Mouse (Mus musculus) embryonic facial prominence, embryonic 14.5 days (tissue): ENCODE measurements around the gene Cntn2. TPM values are rescaled to one million over a fixed set of nuclear protein-coding genes. Genes with fewer than 3 reads are reported as not detected.

Source experiments
- ATAC-seq: fragments of 200-750 bp; cut with Nextera tagmentation; 2 replicates; pipeline ENCODE4 v1.8.0; 2017; ENCODE audit warnings: low read depth, moderate number of reproducible peaks, moderate TSS enrichment
- DNase-seq: peaks from one replicate; pipeline ENCODE4 v3.0.0-alpha.2; 2015; ENCODE audit warnings: low spot score
- H3K27ac ChIP-seq: fragments of 300-500 bp; sonication (generic); replicated peaks from 2 replicates; pipeline ENCODE4 v1.5.1; 2014; ENCODE audit warnings: low read depth, mild to moderate bottlenecking, low read length, moderate library complexity
- H3K27me3 ChIP-seq: fragments of 300-500 bp; sonication (generic); replicated peaks from 2 replicates; pipeline ENCODE4 v1.6.1; 2014; ENCODE audit warnings: low read length; ENCODE audit not compliant: control insufficient read depth, insufficient read depth
- H3K36me3 ChIP-seq: fragments of 300-500 bp; sonication (generic); 2 replicates; pipeline ENCODE4 v1.6.1; 2014; ENCODE audit warnings: low read length, mixed read lengths; ENCODE audit not compliant: control insufficient read depth, insufficient read depth
- H3K4me1 ChIP-seq: fragments of 300-500 bp; sonication (generic); 2 replicates; pipeline ENCODE4 v1.6.1; 2014; ENCODE audit warnings: antibody characterized with exemption, low read length; ENCODE audit not compliant: control insufficient read depth, insufficient read depth
- H3K4me2 ChIP-seq: fragments of 300-500 bp; sonication (generic); 2 replicates; pipeline ENCODE4 v1.6.1; 2014; ENCODE audit warnings: low read depth, mild to moderate bottlenecking, low read length, moderate library complexity, mixed read lengths
- H3K4me3 ChIP-seq: fragments of 300-500 bp; sonication (generic); 2 replicates; pipeline ENCODE4 v1.5.1; 2014; ENCODE audit warnings: low read depth, mild to moderate bottlenecking, low read length
- H3K9ac ChIP-seq: fragments of 300-500 bp; sonication (generic); 2 replicates; pipeline ENCODE4 v1.6.1; 2014; ENCODE audit warnings: low read depth, mild to moderate bottlenecking, low read length, moderate library complexity, mixed read lengths
- H3K9me3 ChIP-seq: fragments of 300-500 bp; sonication (generic); 2 replicates; pipeline ENCODE4 v1.6.1; 2016; ENCODE audit warnings: low read length; ENCODE audit not compliant: control insufficient read depth
- WGBS: fragments of 180-500 bp; shearing (Covaris S2); extraction: QIAGEN DNeasy Blood & Tissue Kit; methylation state at CpG from one replicate; pipeline ENCODE4 v1.1.7; 2014; 5-methylcytosine and 5-hydroxymethylcytosine counted together
- polyA plus RNA-seq: library from polyadenylated mRNA; unstranded; fragments of >200 nt; fragmentation: Nextera tagmentation; extraction: Ambion mirVana; gene quantifications from 2 replicates; pipeline ENCODE4 v1.2.1, GENCODE M21; 2014

The Cntn2 gene
- polyA plus RNA-seq, 1 experiment from 2014 or later, result 3.6 TPM

GRCm38 (mm10) chr1:132512106-132512505, 30.9 kb downstream of the Cntn2 start:
- DNase-seq, result no peak
- H3K4me2 ChIP-seq, result no peak overlapping the region
- H3K9me3 ChIP-seq, result no peaks in the 10 kb centered on the region
- H3K4me3 ChIP-seq, result no peak overlapping the region
- no peaks in the 10 kb centered on the region for H3K27me3 ChIP-seq
- H3K4me1 ChIP-seq, result no peaks in the 10 kb centered on the region
- no peak for ATAC-seq
- no peak overlapping the region for H3K27ac ChIP-seq
- H3K9ac ChIP-seq, result no peak overlapping the region
- peaks cover 11% of the 10 kb centered on the region for H3K36me3 ChIP-seq
- WGBS, result 73% methylated on average over 8 of the region's 8 CpGs

GRCm38 (mm10) chr1:132511521-132511920, 31.5 kb downstream of the Cntn2 start:
- DNase-seq (no peak), ATAC-seq (no peak)
- Histone ChIP-seq H3K27me3 (no peaks in the 10 kb centered on the region), H3K9me3 (no peaks in the 10 kb centered on the region), H3K4me3 (no peak overlapping the region), H3K4me2 (no peak overlapping the region), H3K36me3 (peaks cover 16% of the 10 kb centered on the region), H3K27ac (no peak overlapping the region), H3K9ac (no peak overlapping the region), H3K4me1 (no peaks in the 10 kb centered on the region)
- 64% methylated on average over 8 of the region's 8 CpGs for WGBS

GRCm38 (mm10) chr1:132509771-132510170, 33.3 kb downstream of the Cntn2 start:
- Histone ChIP-seq H3K4me2 (no peak overlapping the region), H3K27ac (no peak overlapping the region), H3K9me3 (no peaks in the 10 kb centered on the region), H3K27me3 (no peaks in the 10 kb centered on the region), H3K9ac (no peak overlapping the region), H3K4me1 (no peaks in the 10 kb centered on the region), H3K36me3 (peaks cover 34% of the 10 kb centered on the region), H3K4me3 (no peak overlapping the region)
- no peak for ATAC-seq
- DNase-seq, result no peak
- WGBS, result 83% methylated on average over 5 of the region's 5 CpGs

- H3K4me3 ChIP-seq, result no peak overlapping the region
- H3K27ac ChIP-seq, result no peak overlapping the region
- no peak for ATAC-seq
- peaks cover 64% of the 10 kb centered on the region for H3K36me3 ChIP-seq
- H3K9ac ChIP-seq, result no peak overlapping the region
- no peak overlapping the region for H3K4me2 ChIP-seq
- no peak for DNase-seq
- H3K9me3 ChIP-seq, result no peaks in the 10 kb centered on the region
- H3K27me3 ChIP-seq, result no peaks in the 10 kb centered on the region
- no peaks in the 10 kb centered on the region for H3K4me1 ChIP-seq
- WGBS, result 93% methylated on average over 7 of the region's 7 CpGs
Measured at GRCm38 (mm10) chr1:132506656-132507055, 36.4 kb downstream of the Cntn2 start.

GRCm38 (mm10) chr1:132506058-132506457, 37.0 kb downstream of the Cntn2 start, which contains the start of gene Tmem81:
Tmem81 (plus strand) TSS chr1:132506230.
- no peak within 1 kb of the TSS for H3K4me3 ChIP-seq
- no peak for ATAC-seq
- H3K27ac ChIP-seq, result no peak within 1 kb of the TSS
- H3K9ac ChIP-seq, result no peak within 1 kb of the TSS
- H3K9me3 ChIP-seq, result no peaks in the 10 kb centered on the region
- no peaks in the 10 kb centered on the region for H3K4me1 ChIP-seq
- no peak for DNase-seq
- no peak within 1 kb of the TSS for H3K4me2 ChIP-seq
- H3K36me3 ChIP-seq, result peaks cover 67% of the 10 kb centered on the region
- 90% methylated on average over 7 of the region's 7 CpGs for WGBS
- H3K27me3 ChIP-seq, result no peaks in the 10 kb centered on the region

GRCm38 (mm10) chr1:132505155-132505554, 37.9 kb downstream of the Cntn2 start:
- Histone ChIP-seq H3K4me3 (no peak overlapping the region), H3K4me1 (no peaks in the 10 kb centered on the region), H3K4me2 (no peak overlapping the region), H3K27me3 (no peaks in the 10 kb centered on the region), H3K9ac (no peak overlapping the region), H3K27ac (no peak overlapping the region), H3K9me3 (no peaks in the 10 kb centered on the region), H3K36me3 (peaks cover 77% of the 10 kb centered on the region)
- DNase-seq (no peak), ATAC-seq (no peak)
- 88% methylated on average over 5 of the region's 5 CpGs for WGBS

- H3K4me1 ChIP-seq, result no peaks in the 10 kb centered on the region
- no peaks in the 10 kb centered on the region for H3K9me3 ChIP-seq
- H3K27me3 ChIP-seq, result no peaks in the 10 kb centered on the region
- H3K36me3 ChIP-seq, result peaks cover 93% of the 10 kb centered on the region
- no peak overlapping the region for H3K27ac ChIP-seq
- ATAC-seq (no peak), DNase-seq (no peak)
- H3K4me2 ChIP-seq, result no peak overlapping the region
- WGBS, result 98% methylated on average over 2 of the region's 2 CpGs
- H3K9ac ChIP-seq, result no peak overlapping the region
- H3K4me3 ChIP-seq, result no peak overlapping the region
Measured at GRCm38 (mm10) chr1:132500535-132500934, 42.5 kb downstream of the Cntn2 start.

GRCm38 (mm10) chr1:132483759-132484158, 59.3 kb downstream of the Cntn2 start:
- no peak overlapping the region for H3K27ac ChIP-seq

GRCm38 (mm10) chr1:132483234-132483633, 59.8 kb downstream of the Cntn2 start:
- DNase-seq (no peak), ATAC-seq (no peak)
- Histone ChIP-seq H3K9me3 (no peaks in the 10 kb centered on the region), H3K27ac (no peak overlapping the region), H3K4me3 (no peak overlapping the region), H3K36me3 (peaks cover 33% of the 10 kb centered on the region), H3K27me3 (no peaks in the 10 kb centered on the region), H3K4me2 (no peak overlapping the region), H3K9ac (no peak overlapping the region), H3K4me1 (peaks cover 7% of the 10 kb centered on the region)
- WGBS, result 88% methylated on average over 3 of the region's 3 CpGs

More at GRCm38 (mm10) chr1:132483759-132484158, 59.3 kb downstream of the Cntn2 start:
- no peaks in the 10 kb centered on the region for H3K27me3 ChIP-seq
- no peak overlapping the region for H3K4me3 ChIP-seq
- peaks cover 38% of the 10 kb centered on the region for H3K36me3 ChIP-seq
- H3K4me2 ChIP-seq, result no peak overlapping the region
- WGBS, result 81% methylated on average over 6 of the region's 6 CpGs
- H3K9ac ChIP-seq, result no peak overlapping the region
- H3K9me3 ChIP-seq, result no peaks in the 10 kb centered on the region
- H3K4me1 ChIP-seq, result peaks cover 2% of the 10 kb centered on the region; the same call in 1 of the 2 replicates
- DNase-seq (no peak), ATAC-seq (no peak)
